Mouse (Mus musculus) macrophage (primary cell): Measurements from ENCODE around the gene Arpin. TPM values are rescaled to one million over a fixed set of nuclear protein-coding genes. Genes with fewer than 3 reads are reported as not detected.
A peak's percentile ranks its signal among the peaks of the same experiment; 100 is the strongest.

Experiments
- H3K27ac ChIP-seq: fragments of 350-480 bp; formaldehyde crosslinking; 2 replicates; pipeline ENCODE4 v1.9.0; 2021
- H3K36me3 ChIP-seq: fragments of 350-480 bp; formaldehyde crosslinking; 2 replicates; pipeline ENCODE4 v1.9.0; 2021; ENCODE audit errors: inconsistent target
- H3K4me3 ChIP-seq: fragments of 350-480 bp; formaldehyde crosslinking; 2 replicates; pipeline ENCODE4 v1.9.0; 2021; ENCODE audit errors: inconsistent target
- H3K79me2 ChIP-seq: fragments of 350-480 bp; formaldehyde crosslinking; 2 replicates; pipeline ENCODE4 v1.9.0; 2021; ENCODE audit errors: inconsistent target
- WGBS: methylation state at CpG from one replicate; pipeline ENCODE4 v1.1.7; 2026; ENCODE audit warnings: inconsistent platforms; ENCODE audit not compliant: missing documents; 5-methylcytosine and 5-hydroxymethylcytosine counted together
- polyA plus RNA-seq: library from polyadenylated mRNA; stranded (reverse); fragments of 250-400 nt; gene quantifications from 3 replicates; pipeline ENCODE4 v1.2.4, GENCODE M21; 2018; ENCODE audit warnings: inconsistent platforms
- total RNA-seq, 78 experiments: library from RNA; depleted of rRNA; stranded (reverse); fragments of 250-400 nt; gene quantifications; 1 replicate in 9 of 78; 2 replicates in 24 of 78; 3 replicates in 43 of 78; 4 replicates in 2 of 78; pipeline ENCODE4 v1.2.4; 2018; ENCODE audit warnings: inconsistent platforms in 56 of 78

Arpin gene
- 1 to 10 TPM; 1.2 to 7.2 (median 2.3) TPM for total RNA-seq (2018; cell fraction: chromatin; rRNA removed)
- 1 to 10 TPM; 2.0 to 6.4 (median 4.5) TPM for total RNA-seq (2018; cell fraction: cytosol; rRNA removed)
- 1 to 10 TPM; 1.4 to 4.6 (median 2.4) TPM for total RNA-seq (2018; cell fraction: nucleus; rRNA removed)
- polyA plus RNA-seq = 3.9 to 6.0 TPM (median 5.8 TPM) in 3 replicates

DNA sequence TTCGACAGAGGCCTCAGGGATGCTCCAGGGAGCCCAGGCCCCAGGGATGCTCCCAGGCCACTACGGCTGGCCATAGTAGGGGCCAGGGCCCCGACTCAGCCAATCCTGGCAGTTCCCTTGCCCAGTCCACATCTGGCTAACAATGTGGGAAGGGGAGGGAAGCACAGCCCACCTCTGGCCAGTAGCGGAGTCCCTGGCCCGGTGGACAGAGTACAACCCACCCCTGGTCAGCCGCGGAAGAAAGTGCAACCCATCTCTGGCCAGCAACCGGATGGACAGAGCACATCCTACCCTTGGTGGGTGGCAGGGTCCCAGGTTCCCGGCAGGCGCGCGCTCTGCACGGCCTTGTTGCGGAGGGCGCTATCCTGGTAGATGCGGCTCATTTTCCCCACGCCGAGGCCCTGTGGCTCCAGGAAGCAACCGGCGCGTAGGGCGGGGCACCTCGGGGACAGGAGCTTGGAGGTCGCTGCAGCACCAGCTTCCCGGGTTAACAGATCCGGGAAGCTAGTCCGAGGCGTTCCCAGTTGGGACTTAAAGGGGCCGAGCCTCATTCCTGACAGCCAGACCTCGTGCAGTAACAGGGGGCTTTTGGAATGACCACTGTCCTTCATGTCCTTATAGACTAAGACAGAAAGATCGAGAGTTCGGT is at the start of gene Arpin:
TSS of gene Arpin (minus strand) at position 498 of the 649 bp plus-strand sequence.
- Histone ChIP-seq H3K79me2 (no peaks in the 10 kb centered on the region), H3K4me3 (peak within 1 kb of the TSS; percentile 33), H3K27ac (peak within 1 kb of the TSS; percentile 1; the same call in 1 of the 2 replicates), H3K36me3 (no peaks in the 10 kb centered on the region)
- WGBS = 18% methylated on average over 32 of the region's 32 CpGs

DNA sequence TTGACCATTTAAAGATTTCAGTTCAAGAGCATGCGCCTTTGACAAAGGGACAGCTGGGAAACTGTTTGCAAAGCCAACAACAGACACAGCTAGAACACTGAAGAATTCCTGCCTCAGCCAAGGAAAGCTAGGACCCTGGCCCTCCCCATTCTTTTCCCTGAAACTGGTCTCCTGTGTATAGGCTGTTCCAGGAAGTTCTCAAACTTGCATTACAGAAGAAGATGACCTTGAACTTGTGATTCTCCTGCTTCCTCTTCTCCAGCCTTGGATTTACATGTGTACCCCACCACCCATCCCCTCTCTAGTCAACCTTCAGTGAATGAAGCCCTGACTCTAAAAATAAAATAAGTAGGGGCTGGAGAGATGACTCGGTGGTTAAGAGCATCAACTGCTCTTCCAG is 40.2 kb upstream of the Arpin start:
- Histone ChIP-seq H3K27ac (no peak overlapping the region), H3K79me2 (no peaks in the 10 kb centered on the region)
- 95% methylated on average over 2 of the region's 2 CpGs for WGBS

DNA sequence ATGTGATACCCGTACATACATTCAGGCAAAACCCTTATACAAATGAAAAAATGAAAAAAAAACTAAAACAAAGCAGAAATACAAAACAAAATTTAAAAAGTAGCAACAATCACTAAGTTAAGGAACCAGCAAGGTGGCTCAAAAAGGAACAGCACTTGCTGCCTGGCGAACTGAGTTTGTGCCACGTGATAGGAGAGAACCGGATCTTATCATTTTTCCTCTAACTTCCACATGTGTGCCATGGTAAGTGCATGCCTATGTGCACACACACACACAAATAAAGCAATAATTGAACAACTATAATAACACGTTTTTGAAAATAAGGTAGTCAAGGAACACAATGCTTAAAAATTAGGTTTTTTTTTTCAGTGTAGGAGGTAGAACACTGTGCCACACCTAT is 37.0 kb upstream of the Arpin start:
- Histone ChIP-seq H3K27ac (no peak overlapping the region), H3K79me2 (no peaks in the 10 kb centered on the region), H3K36me3 (no peaks in the 10 kb centered on the region), H3K4me3 (no peak overlapping the region)
- 91% methylated on average over 5 of the region's 5 CpGs for WGBS

More for the DNA sequence above, 40.2 kb upstream of the Arpin start:
- Histone ChIP-seq H3K4me3 (no peak overlapping the region), H3K36me3 (no peaks in the 10 kb centered on the region)

DNA sequence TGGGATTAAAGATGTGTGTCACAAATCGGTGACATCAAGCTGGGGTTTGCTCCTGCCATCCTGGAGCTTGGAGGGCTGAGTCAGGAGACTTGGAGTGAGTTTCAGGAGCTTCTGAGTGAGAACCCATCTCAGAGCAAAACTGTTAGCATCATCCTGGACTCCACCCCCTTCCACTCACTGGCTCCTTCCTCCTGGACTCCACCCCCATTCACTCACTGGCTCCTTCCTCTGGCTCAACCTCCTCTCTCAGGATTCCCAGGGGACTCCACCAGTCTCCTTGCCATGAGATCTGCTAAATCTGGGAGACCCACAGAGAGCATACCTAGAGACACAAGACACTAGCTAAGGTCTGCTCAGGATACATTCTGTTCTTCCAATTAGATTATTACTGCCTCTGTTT is 35.2 kb upstream of the Arpin start:
- H3K79me2 ChIP-seq = no peaks in the 10 kb centered on the region
- H3K4me3 ChIP-seq = no peak overlapping the region
- 100% methylated on average over 1 of the region's 1 CpGs for WGBS
- H3K27ac ChIP-seq = no peak overlapping the region
- no peaks in the 10 kb centered on the region for H3K36me3 ChIP-seq

DNA sequence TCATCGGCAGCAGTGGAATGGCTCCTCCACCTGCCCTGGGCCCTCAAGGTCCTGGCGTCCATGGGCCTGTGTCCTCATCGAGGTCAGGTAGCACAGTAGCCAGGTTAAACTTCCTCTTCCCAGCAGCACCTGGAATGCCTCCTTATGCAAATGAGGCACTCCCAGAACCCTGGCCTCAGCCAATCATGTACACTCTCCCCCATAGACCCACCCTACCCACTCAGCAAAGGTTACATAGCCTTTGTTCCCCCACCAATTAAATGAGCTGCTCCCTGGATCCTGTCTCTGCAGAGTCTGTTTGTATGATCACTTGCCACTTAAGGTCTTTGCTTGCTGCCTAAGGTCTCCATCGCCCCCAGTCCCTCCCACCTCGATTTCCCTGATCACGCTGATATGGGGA is 33.2 kb upstream of the Arpin start:
- no peaks in the 10 kb centered on the region for H3K79me2 ChIP-seq
- 84% methylated on average over 6 of the region's 6 CpGs for WGBS

DNA sequence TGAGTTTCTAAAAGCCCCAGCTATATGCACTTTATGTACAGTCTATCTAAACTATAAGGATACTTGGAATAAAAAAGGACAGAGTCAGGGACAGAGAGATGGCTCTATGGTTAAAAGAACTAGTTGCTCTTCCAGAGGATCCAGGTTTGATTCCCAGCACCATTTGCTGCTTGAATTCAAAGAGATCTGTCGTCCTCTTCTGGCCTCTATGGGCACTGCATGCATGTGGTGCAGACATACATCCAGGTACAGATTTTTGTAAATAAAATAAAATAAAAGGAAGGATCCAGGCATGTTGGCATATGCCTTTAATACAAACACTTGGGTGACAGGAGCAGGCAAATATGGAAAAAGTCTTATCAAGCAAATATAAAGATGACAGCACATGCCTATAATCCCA is 26.4 kb upstream of the Arpin start:
- no peaks in the 10 kb centered on the region for H3K79me2 ChIP-seq
- 80% methylated on average over 1 of the region's 1 CpGs for WGBS
- no peaks in the 10 kb centered on the region for H3K36me3 ChIP-seq
- no peak overlapping the region for H3K4me3 ChIP-seq
- no peak overlapping the region for H3K27ac ChIP-seq

More for the DNA sequence above, 33.2 kb upstream of the Arpin start:
- Histone ChIP-seq H3K4me3 (no peak overlapping the region), H3K27ac (no peak overlapping the region), H3K36me3 (no peaks in the 10 kb centered on the region)

DNA sequence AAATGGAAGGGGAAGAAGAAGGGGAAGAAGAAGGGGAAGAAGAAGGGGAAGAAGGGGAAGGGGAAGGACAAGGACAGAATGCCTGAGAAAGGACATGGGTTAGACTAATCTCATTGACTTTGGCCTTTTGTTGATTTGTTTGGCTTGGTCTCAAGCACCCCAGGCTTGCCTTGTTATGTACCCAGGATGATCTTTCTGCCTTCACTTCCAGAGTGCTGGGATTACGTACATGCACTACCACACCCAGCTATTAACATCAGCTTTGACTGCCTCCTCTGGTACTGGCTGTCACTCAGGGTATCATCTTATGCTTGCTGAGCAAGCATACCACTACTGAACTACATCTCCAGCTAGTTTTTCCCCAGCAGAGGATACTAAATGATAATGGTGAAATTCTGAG is 21.0 kb upstream of the Arpin start:
- 100% methylated on average over 1 of the region's 1 CpGs for WGBS
- Histone ChIP-seq H3K36me3 (no peaks in the 10 kb centered on the region), H3K79me2 (no peaks in the 10 kb centered on the region), H3K27ac (no peak overlapping the region), H3K4me3 (no peak overlapping the region)

DNA sequence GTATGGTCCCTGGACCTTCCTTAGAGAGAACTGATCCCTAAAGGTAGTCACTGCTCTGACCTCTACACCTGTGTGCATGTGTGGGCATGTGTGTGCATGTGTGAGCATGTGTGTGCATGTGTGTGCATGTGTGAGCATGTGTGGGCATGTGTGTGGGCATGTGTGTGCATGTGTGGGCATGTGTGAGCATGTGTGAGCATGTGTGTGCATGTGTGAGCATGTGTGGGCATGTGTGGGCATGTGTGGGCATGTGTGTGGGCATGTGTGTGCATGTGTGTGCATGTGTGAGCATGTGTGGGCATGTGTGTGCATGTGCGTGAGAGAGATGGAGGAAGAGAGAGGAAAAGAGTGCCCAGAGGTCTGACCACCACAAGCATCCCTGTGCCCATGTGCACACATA is 19.7 kb upstream of the Arpin start:
- Histone ChIP-seq H3K4me3 (no peak overlapping the region), H3K27ac (no peak overlapping the region), H3K36me3 (no peaks in the 10 kb centered on the region), H3K79me2 (no peaks in the 10 kb centered on the region)
- WGBS = 88% methylated on average over 1 of the region's 1 CpGs

DNA sequence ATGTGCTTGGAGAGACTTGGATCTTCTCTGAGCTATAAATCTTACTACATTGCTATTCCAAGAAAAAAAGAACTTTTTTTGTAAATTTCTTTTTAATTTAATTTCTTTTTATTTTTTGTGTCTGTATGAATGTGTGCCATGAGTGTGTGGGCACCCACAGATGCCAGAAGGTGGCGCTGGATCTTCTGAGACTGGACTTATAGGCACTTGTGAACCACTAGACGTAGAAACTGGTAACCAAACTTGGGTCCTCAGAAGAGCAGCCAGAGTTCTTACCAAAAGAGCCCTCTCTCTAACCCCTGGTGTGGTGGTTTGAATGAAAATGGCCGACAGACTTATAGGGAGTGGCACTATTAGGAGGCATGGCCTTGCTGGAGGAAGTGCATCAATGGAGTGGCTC is 15.9 kb upstream of the Arpin start:
- Histone ChIP-seq H3K4me3 (no peak overlapping the region), H3K79me2 (no peaks in the 10 kb centered on the region), H3K27ac (no peak overlapping the region), H3K36me3 (no peaks in the 10 kb centered on the region)
- WGBS = 90% methylated on average over 3 of the region's 3 CpGs

DNA sequence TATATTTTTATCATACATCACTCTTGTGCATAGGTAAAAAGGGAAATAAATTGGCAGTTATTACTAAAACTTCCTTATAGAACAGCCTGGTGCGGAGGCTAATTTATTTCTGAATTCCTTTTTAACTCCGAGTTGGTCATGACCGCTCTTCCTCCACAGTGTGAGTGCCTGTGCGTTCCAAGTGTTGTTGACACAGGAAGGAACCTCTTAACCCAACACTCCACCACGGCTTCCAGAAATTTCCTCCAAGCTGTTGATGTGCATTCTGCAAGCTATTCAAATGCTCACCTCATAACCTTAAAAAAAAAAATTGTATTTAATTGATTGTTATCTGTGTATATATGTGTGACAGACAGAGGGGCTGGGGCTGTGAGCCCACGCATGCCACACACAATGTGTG is 15.1 kb upstream of the Arpin start:
- no peaks in the 10 kb centered on the region for H3K36me3 ChIP-seq
- 12% methylated on average over 6 of the region's 6 CpGs for WGBS
- H3K4me3 ChIP-seq = no peak overlapping the region
- H3K27ac ChIP-seq = no peak overlapping the region
- no peaks in the 10 kb centered on the region for H3K79me2 ChIP-seq

DNA sequence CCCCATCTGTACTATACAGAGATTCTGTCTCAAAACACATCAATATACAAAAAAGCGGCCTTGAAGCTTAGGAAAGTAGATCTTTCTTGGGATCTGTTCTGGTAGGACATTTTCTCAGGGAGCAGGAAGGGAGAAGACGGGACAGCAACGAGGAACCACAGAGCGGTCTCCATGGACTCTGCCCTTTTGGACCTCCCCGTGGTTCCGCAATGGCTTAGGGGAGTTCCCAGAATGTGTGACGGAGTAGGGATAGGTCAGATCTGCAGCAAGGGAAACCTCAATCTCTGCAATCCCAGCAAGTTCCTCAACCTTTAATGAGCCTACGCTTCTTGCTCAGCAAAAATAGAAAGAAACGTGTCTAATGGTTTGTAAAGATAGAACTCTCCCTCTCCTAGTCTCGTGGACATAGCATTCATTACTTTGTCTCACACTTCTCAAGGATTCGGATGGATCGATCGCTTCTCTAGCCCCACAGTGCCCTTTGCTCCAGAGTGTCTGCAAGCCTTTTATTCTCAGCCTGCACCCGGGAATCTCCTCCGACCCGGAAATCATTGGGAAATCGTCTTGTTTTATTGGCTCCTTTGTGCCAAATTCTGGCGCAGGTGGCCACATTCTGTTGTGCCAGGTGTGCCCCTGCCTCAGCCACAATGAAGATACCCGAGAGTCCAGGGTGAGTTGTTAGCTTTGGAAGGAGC is 499 bp upstream of the Arpin start:
- 12% methylated on average over 19 of the region's 19 CpGs for WGBS
- Histone ChIP-seq H3K79me2 (no peaks in the 10 kb centered on the region), H3K4me3 (peak overlapping the region; percentile 33), H3K27ac (peak overlapping the region; percentile 1; the same call in 1 of the 2 replicates), H3K36me3 (no peaks in the 10 kb centered on the region)

DNA sequence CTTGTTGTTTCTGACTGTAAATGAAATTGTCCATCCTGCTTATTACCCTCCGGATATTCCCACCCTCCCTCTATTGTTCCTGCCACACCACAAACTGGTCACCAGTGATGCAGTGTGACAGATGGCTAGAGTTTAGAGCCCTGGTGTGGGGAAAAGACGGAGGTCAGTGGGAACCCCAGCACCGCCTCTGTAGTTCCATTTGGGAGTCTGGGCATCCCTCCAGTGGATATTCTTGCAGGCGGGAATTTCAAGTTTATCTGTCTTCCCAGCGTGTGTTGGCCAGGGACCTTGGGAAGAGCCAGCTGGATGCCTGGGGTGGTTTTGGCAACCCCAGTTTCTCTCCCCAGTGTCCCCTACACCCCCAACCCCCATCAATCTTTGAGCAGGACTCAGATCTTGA is 698 bp downstream of the Arpin start:
- Histone ChIP-seq H3K79me2 (no peaks in the 10 kb centered on the region), H3K27ac (no peak overlapping the region), H3K36me3 (no peaks in the 10 kb centered on the region), H3K4me3 (peak overlapping the region; percentile 33)
- 95% methylated on average over 5 of the region's 5 CpGs for WGBS

DNA sequence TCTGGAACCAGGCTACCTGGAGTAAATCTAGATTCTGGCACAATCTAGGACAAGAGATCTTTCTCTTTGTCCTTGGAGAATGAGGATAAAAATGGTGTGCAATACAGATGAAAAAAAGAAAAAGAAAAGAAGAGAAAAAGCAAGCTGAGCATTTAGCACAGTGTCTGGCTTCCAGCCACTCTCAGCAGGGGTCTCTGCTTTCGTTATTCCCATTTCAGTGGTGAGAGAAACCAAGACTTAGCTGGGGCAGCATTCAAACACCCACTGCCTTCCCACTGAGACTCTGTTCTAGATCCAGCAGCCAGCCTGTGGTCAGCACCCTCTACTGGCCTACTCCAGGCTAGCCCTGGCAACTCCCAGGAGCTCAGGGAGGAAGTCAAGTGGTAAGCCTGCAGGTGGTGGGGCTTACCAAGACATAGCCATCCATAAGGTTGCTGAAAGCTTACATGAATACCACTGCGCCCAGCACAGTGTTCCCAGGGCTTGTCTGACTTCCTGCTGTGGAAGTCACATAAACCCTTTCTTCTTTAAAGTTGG is 6.6 kb downstream of the Arpin start:
- no peak overlapping the region for H3K4me3 ChIP-seq
- H3K36me3 ChIP-seq = no peaks in the 10 kb centered on the region
- WGBS = 79% methylated on average over 2 of the region's 2 CpGs
- no peak overlapping the region for H3K27ac ChIP-seq
- no peaks in the 10 kb centered on the region for H3K79me2 ChIP-seq

DNA sequence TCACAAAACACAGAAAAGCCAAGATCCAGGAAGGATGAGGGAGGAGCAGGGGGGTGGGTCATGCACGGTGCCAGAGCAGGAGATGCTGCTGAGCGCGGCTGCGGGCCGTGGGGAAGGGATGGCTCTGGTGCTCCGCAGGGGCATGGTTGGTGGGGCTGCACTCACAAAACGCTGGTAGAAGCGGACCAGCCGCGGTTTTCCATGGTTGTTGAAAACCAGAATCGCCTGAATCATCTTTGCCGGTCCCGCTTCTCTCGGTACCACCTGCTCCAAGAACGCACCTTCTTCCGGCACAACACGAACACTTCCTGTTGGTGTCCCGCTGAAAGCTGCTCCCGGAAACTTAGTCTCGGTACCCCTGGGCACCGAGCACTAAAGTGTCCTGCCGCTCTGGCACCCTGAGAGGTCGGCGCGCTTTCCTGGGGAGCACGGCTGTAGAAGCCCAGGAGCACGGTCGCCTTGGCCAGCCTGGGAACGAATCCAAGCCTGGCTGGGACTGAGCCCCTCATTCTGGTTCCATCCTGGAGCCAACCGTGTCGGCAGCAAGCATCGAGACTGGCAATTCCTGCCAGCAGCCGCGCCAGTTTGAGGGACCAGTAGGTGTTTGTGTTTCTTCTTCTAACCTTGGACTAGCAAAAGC is 14.7 kb downstream of the Arpin start, which contains the start of gene Ap3s2:
TSS of gene Ap3s2 (minus strand) at position 306 of the 640 bp plus-strand sequence.
- Histone ChIP-seq H3K79me2 (peaks cover 36% of the 10 kb centered on the region), H3K36me3 (peaks cover 5% of the 10 kb centered on the region; the same call in 1 of the 2 replicates), H3K4me3 (peak within 1 kb of the TSS; percentile 84), H3K27ac (peak within 1 kb of the TSS; percentile 44)
- WGBS = under 1% methylated on average over 34 of the region's 34 CpGs
